Mouse (Mus musculus): ENCODE measurements around the gene Zfhx3.

- TF ChIP-seq GATA2 (IDR thresholded peaks at IDR 0.05; ENCODE audit: borderline replicate concordance, low read depth, low read length) = no peak
- TF ChIP-seq CTCF (IDR thresholded peaks at IDR 0.05; ENCODE audit: low read depth, low read length) = no peak
- no peak for TF ChIP-seq GATA1 (IDR thresholded peaks at IDR 0.05; ENCODE audit: borderline replicate concordance, low read length)
Observed at GRCm38 (mm10) chr8:108506779-108507178, 564.3 kb downstream of the Zfhx3 start.
